Mouse (Mus musculus): ENCODE data around the gene Chrm1. TPM values are rescaled to one million over a fixed set of nuclear protein-coding genes. Genes with fewer than 3 reads are reported as not detected.

Gene Chrm1
- polyA plus RNA-seq, 1 experiment from 2014 or later, result 0.05 TPM

GRCm38 (mm10) chr19:8646393-8646792 lies 17.2 kb upstream of the Chrm1 start:
- WGBS, result 66% methylated on average over 2 of the region's 2 CpGs
- Histone ChIP-seq H3K4me3 (ENCODE audit: low read depth, low read length) (no peak overlapping the region), H3K27me3 (ENCODE audit: control insufficient read depth, insufficient read depth, low read length) (no peaks in the 10 kb centered on the region), H3K4me1 (ENCODE audit: control insufficient read depth, insufficient read depth, low read length) (no peaks in the 10 kb centered on the region), H3K27ac (ENCODE audit: low read depth, low read length) (no peak overlapping the region), H3K9me3 (ENCODE audit: control insufficient read depth, low read length) (no peaks in the 10 kb centered on the region), H3K9ac (ENCODE audit: low read length) (no peak overlapping the region), H3K36me3 (ENCODE audit: control insufficient read depth, insufficient read depth, low read length) (no peaks in the 10 kb centered on the region), H3K4me2 (ENCODE audit: low read depth) (no peak overlapping the region)
- no peak for DNase-seq (ENCODE audit: low spot score)
- ATAC-seq (ENCODE audit: insufficient read depth, low FRiP score, low TSS enrichment), result no peak

DNA sequence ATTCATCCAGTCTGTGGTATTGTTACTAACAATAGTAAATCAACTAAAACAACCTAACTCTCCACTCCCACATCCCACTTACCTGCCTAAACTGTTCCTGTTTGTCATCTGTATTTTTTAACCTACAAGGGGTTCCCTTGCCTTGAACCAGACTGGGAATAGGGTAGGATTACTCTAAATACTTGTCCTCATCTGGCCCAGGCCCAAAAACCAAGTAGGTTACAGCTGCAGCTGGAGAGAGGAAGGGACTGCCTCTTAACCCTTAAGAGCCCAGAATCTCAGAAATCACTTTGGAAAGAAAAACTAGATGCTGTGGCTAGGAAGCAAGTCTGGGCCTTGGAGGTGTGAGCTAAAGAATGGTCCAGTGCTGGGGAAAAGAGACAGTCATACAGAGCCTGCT lies 7.8 kb upstream of the Chrm1 start:
- H3K27me3 ChIP-seq (ENCODE audit: control insufficient read depth, insufficient read depth, low read length), result no peaks in the 10 kb centered on the region
- H3K4me1 ChIP-seq (ENCODE audit: control insufficient read depth, insufficient read depth, low read length), result no peaks in the 10 kb centered on the region
- ATAC-seq (ENCODE audit: insufficient read depth, low FRiP score, low TSS enrichment) (no peak), DNase-seq (ENCODE audit: low spot score) (no peak)
- H3K9me3 ChIP-seq (ENCODE audit: control insufficient read depth, low read length), result no peaks in the 10 kb centered on the region
- H3K27ac ChIP-seq (ENCODE audit: low read depth, low read length), result no peak overlapping the region
- no peak overlapping the region for H3K9ac ChIP-seq (ENCODE audit: low read length)
- no peaks in the 10 kb centered on the region for H3K36me3 ChIP-seq (ENCODE audit: control insufficient read depth, insufficient read depth, low read length)
- H3K4me3 ChIP-seq (ENCODE audit: low read depth, low read length), result no peak overlapping the region
- H3K4me2 ChIP-seq (ENCODE audit: low read depth), result no peak overlapping the region

- DNase-seq (ENCODE audit: low spot score), result no peak
- WGBS, result 67% methylated on average over 4 of the region's 4 CpGs
- H3K4me2 ChIP-seq (ENCODE audit: low read depth), result no peak overlapping the region
These were observed 7.2 kb upstream of the Chrm1 start for GRCm38 (mm10) chr19:8656341-8656740.

DNA sequence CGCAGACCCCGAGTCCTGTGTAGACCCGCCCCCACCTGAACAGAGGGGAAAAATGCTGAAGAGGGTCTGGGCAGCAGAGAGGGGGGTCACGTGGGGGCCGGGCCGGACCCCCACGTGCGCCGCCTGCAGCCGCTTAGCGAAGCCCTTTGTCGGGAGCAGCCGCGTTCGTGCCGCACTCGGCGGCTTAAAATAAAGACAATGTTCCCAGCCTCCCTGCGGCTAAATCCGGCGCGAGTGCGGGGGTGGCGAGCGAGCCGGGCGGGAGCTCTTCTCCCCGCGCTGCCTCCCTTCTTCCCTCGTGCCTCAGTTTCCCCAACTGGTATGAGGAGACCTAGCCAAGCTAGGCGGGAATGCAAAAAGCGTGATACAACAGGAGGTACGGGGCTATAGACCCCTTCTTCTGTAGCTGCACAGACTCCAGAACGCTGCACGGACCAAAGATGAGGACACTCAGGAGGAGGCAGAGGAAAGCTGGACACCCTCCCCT lies 1.7 kb upstream of the Chrm1 start:
- 1% methylated on average over 35 of the region's 35 CpGs for WGBS
- Histone ChIP-seq H3K4me3 (ENCODE audit: low read depth, low read length) (peak overlapping the region; percentile 41), H3K9me3 (ENCODE audit: control insufficient read depth, low read length) (no peaks in the 10 kb centered on the region), H3K36me3 (ENCODE audit: control insufficient read depth, insufficient read depth, low read length) (no peaks in the 10 kb centered on the region), H3K27me3 (ENCODE audit: control insufficient read depth, insufficient read depth, low read length) (peaks cover 3% of the 10 kb centered on the region; the same call in 1 of the 2 replicates), H3K4me1 (ENCODE audit: control insufficient read depth, insufficient read depth, low read length) (no peaks in the 10 kb centered on the region), H3K4me2 (ENCODE audit: low read depth) (peak overlapping the region; percentile 92), H3K9ac (ENCODE audit: low read length) (peak overlapping the region; percentile 77), H3K27ac (ENCODE audit: low read depth, low read length) (0 out of 2 replicates have a peak overlapping the region, but pooled peaks have one; percentile 14)
- DNase-seq (ENCODE audit: low spot score) (peak; percentile 70), ATAC-seq (ENCODE audit: insufficient read depth, low FRiP score, low TSS enrichment) (peak; percentile 82)

More at GRCm38 (mm10) chr19:8656341-8656740, 7.2 kb upstream of the Chrm1 start:
- ATAC-seq (ENCODE audit: insufficient read depth, low FRiP score, low TSS enrichment), result no peak
- H3K27me3 ChIP-seq (ENCODE audit: control insufficient read depth, insufficient read depth, low read length), result no peaks in the 10 kb centered on the region
- no peaks in the 10 kb centered on the region for H3K9me3 ChIP-seq (ENCODE audit: control insufficient read depth, low read length)
- no peak overlapping the region for H3K9ac ChIP-seq (ENCODE audit: low read length)
- no peak overlapping the region for H3K4me3 ChIP-seq (ENCODE audit: low read depth, low read length)
- H3K27ac ChIP-seq (ENCODE audit: low read depth, low read length), result no peak overlapping the region
- H3K4me1 ChIP-seq (ENCODE audit: control insufficient read depth, insufficient read depth, low read length), result no peaks in the 10 kb centered on the region
- H3K36me3 ChIP-seq (ENCODE audit: control insufficient read depth, insufficient read depth, low read length), result no peaks in the 10 kb centered on the region

- H3K36me3 ChIP-seq (ENCODE audit: control insufficient read depth, insufficient read depth, low read length), result no peaks in the 10 kb centered on the region
- peak overlapping the region; percentile 41 for H3K4me3 ChIP-seq (ENCODE audit: low read depth, low read length)
- H3K9me3 ChIP-seq (ENCODE audit: control insufficient read depth, low read length), result no peaks in the 10 kb centered on the region
- H3K27me3 ChIP-seq (ENCODE audit: control insufficient read depth, insufficient read depth, low read length), result peaks cover 3% of the 10 kb centered on the region; the same call in 1 of the 2 replicates
- DNase-seq (ENCODE audit: low spot score), result peak; percentile 77
- ATAC-seq (ENCODE audit: insufficient read depth, low FRiP score, low TSS enrichment), result peak; percentile 53
- no peaks in the 10 kb centered on the region for H3K4me1 ChIP-seq (ENCODE audit: control insufficient read depth, insufficient read depth, low read length)
- WGBS, result 4% methylated on average over 11 of the region's 11 CpGs
- peak overlapping the region; percentile 92 for H3K4me2 ChIP-seq (ENCODE audit: low read depth)
- no peak overlapping the region for H3K27ac ChIP-seq (ENCODE audit: low read depth, low read length)
- H3K9ac ChIP-seq (ENCODE audit: low read length), result peak overlapping the region; percentile 77
These were observed 1.3 kb upstream of the Chrm1 start for GRCm38 (mm10) chr19:8662337-8662736.

DNA sequence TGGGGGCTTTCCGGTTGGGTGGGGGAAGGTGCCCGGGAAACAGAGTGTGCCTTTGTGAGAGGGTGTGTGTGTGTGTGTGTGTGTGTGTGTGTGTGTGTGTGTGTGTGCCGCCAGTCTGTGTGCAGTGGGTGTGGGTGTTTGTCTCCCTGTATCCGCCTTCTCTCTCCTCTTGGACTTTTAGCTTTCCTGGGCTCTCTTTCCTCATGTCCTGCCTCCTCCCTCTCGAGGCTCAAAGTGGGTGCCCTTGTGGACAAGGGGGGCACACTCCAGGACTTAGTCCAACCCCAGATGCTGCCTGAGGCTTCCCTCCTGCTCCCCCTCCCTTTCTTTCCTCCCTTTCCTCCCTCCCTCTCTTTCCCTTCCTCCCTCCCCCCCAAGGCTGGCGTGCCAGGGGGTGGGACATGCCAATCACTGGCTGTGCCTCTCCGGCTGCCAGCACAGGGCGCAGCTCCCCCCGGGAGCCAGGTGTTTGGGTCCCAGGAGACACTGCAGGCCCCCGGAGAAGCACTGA lies 377 bp downstream of the Chrm1 start:
- Histone ChIP-seq H3K36me3 (ENCODE audit: control insufficient read depth, insufficient read depth, low read length) (no peaks in the 10 kb centered on the region), H3K9ac (ENCODE audit: low read length) (no peak overlapping the region), H3K27me3 (ENCODE audit: control insufficient read depth, insufficient read depth, low read length) (peaks cover 3% of the 10 kb centered on the region; the same call in 1 of the 2 replicates), H3K4me3 (ENCODE audit: low read depth, low read length) (no peak overlapping the region), H3K4me2 (ENCODE audit: low read depth) (no peak overlapping the region), H3K4me1 (ENCODE audit: control insufficient read depth, insufficient read depth, low read length) (no peaks in the 10 kb centered on the region), H3K27ac (ENCODE audit: low read depth, low read length) (no peak overlapping the region), H3K9me3 (ENCODE audit: control insufficient read depth, low read length) (no peaks in the 10 kb centered on the region)
- DNase-seq (ENCODE audit: low spot score) (no peak), ATAC-seq (ENCODE audit: insufficient read depth, low FRiP score, low TSS enrichment) (no peak)
- 49% methylated on average over 9 of the region's 10 CpGs for WGBS

GRCm38 (mm10) chr19:8664859-8665258 lies 1.3 kb downstream of the Chrm1 start:
- Histone ChIP-seq H3K4me1 (ENCODE audit: control insufficient read depth, insufficient read depth, low read length) (no peaks in the 10 kb centered on the region), H3K36me3 (ENCODE audit: control insufficient read depth, insufficient read depth, low read length) (no peaks in the 10 kb centered on the region), H3K4me3 (ENCODE audit: low read depth, low read length) (no peak overlapping the region), H3K4me2 (ENCODE audit: low read depth) (no peak overlapping the region), H3K27ac (ENCODE audit: low read depth, low read length) (no peak overlapping the region), H3K9me3 (ENCODE audit: control insufficient read depth, low read length) (no peaks in the 10 kb centered on the region), H3K27me3 (ENCODE audit: control insufficient read depth, insufficient read depth, low read length) (peaks cover 3% of the 10 kb centered on the region; the same call in 1 of the 2 replicates), H3K9ac (ENCODE audit: low read length) (no peak overlapping the region)
- DNase-seq (ENCODE audit: low spot score), result no peak
- 97% methylated on average over 3 of the region's 3 CpGs for WGBS
- no peak for ATAC-seq (ENCODE audit: insufficient read depth, low FRiP score, low TSS enrichment)

DNA sequence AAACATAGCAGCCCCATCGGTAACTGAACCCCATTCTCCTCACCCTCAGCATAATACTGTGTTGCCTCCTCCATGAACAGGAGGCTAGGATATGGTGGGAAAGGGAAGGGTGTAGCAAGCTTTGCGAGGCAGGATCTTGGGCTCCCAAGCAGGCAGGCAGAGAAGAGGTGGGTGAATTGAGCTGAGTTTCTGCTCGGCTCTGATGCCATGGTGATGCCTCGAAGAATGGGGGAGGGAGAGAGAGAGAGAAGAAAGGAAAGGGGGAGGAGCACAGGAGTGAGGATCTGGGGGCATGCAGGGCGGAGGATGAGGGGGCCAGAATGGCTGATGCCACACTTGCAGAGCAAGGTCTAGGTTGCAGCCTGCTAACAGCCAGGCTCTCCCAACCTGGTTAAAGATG lies 2.2 kb downstream of the Chrm1 start:
- no peak for DNase-seq (ENCODE audit: low spot score)

DNA sequence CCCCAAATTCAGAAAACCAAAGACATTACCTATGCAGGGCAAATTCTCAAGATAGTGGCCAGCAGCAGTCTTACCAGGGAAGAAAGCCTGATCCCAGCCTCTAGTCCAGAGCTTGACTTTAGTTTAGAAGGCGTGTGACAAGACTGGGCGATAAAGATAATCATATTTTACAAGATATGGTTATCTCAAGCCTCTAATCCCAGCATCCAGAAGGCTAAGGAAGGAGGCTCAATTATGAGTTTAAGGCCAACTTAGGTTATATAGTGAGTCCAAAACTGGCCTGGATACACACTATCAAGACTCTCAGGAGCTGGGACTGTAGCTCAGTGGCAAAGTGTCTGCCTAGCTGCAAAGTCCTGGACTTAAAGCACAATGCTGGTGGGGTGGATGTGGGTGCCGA lies 9.3 kb downstream of the Chrm1 start:
- Histone ChIP-seq H3K9me3 (ENCODE audit: control insufficient read depth, low read length) (no peaks in the 10 kb centered on the region), H3K27ac (ENCODE audit: low read depth, low read length) (no peak overlapping the region), H3K9ac (ENCODE audit: low read length) (no peak overlapping the region), H3K27me3 (ENCODE audit: control insufficient read depth, insufficient read depth, low read length) (no peaks in the 10 kb centered on the region), H3K4me1 (ENCODE audit: control insufficient read depth, insufficient read depth, low read length) (no peaks in the 10 kb centered on the region), H3K4me2 (ENCODE audit: low read depth) (no peak overlapping the region), H3K4me3 (ENCODE audit: low read depth, low read length) (no peak overlapping the region), H3K36me3 (ENCODE audit: control insufficient read depth, insufficient read depth, low read length) (no peaks in the 10 kb centered on the region)
- WGBS, result 93% methylated on average over 3 of the region's 3 CpGs
- DNase-seq (ENCODE audit: low spot score) (no peak), ATAC-seq (ENCODE audit: insufficient read depth, low FRiP score, low TSS enrichment) (no peak)

More for the DNA sequence above, 2.2 kb downstream of the Chrm1 start:
- H3K9me3 ChIP-seq (ENCODE audit: control insufficient read depth, low read length), result no peaks in the 10 kb centered on the region
- 76% methylated on average over 5 of the region's 5 CpGs for WGBS
- no peak overlapping the region for H3K4me2 ChIP-seq (ENCODE audit: low read depth)
- no peak overlapping the region for H3K9ac ChIP-seq (ENCODE audit: low read length)
- H3K36me3 ChIP-seq (ENCODE audit: control insufficient read depth, insufficient read depth, low read length), result no peaks in the 10 kb centered on the region
- H3K27me3 ChIP-seq (ENCODE audit: control insufficient read depth, insufficient read depth, low read length), result peaks cover 3% of the 10 kb centered on the region; the same call in 1 of the 2 replicates
- no peaks in the 10 kb centered on the region for H3K4me1 ChIP-seq (ENCODE audit: control insufficient read depth, insufficient read depth, low read length)
- ATAC-seq (ENCODE audit: insufficient read depth, low FRiP score, low TSS enrichment), result no peak
- no peak overlapping the region for H3K4me3 ChIP-seq (ENCODE audit: low read depth, low read length)
- H3K27ac ChIP-seq (ENCODE audit: low read depth, low read length), result no peak overlapping the region
